Mouse (Mus musculus) CH12.LX (cell line): ENCODE data around the gene Serf2. TPM values are rescaled to one million over a fixed set of nuclear protein-coding genes. Genes with fewer than 3 reads are reported as not detected.

Experiments used
- DNase-seq: peaks from one replicate; pipeline ENCODE4 v3.0.0-alpha.2; 2013; ENCODE audit errors: extremely low read depth
- H3K27ac ChIP-seq: 2 replicates; pipeline ENCODE4 v1.5.1; 2012; ENCODE audit warnings: low read depth, mild to moderate bottlenecking, control low read depth, moderate library complexity; ENCODE audit not compliant: insufficient read depth
- H3K27me3 ChIP-seq: replicated peaks from 2 replicates; pipeline ENCODE3; 2012; ENCODE audit warnings: inconsistent platforms
- H3K36me3 ChIP-seq, 2 experiments: replicated peaks in 1 of 2; 2 replicates each; pipeline versions ENCODE3 to v1.6.1; 2012; ENCODE audit warnings: inconsistent platforms in 1 of 2, low read length in 1 of 2, mild to moderate bottlenecking in 1 of 2, mixed read lengths in 1 of 2, moderate library complexity in 1 of 2; ENCODE audit not compliant: control insufficient read depth in 1 of 2, insufficient read depth in 1 of 2
- H3K4me1 ChIP-seq, 2 experiments: 2 replicates each; pipeline ENCODE4 v1.6.1; 2012; ENCODE audit warnings: inconsistent platforms in 1 of 2, moderate library complexity in 1 of 2; ENCODE audit not compliant: insufficient read depth in 2 of 2, control insufficient read depth in 1 of 2
- H3K4me2 ChIP-seq: 2 replicates; pipeline ENCODE4 v1.6.1; 2012; ENCODE audit warnings: low read depth, mild to moderate bottlenecking, control low read depth; ENCODE audit not compliant: poor library complexity, insufficient read depth, severe bottlenecking
- H3K4me3 ChIP-seq, 3 experiments: fragments of 150-350 bp in 1 of 3; sonication (generic) in 1 of 3; replicated peaks in 1 of 3; 2 replicates each; pipeline versions ENCODE3 to v1.5.1; 2011 to 2012; ENCODE audit warnings: low read depth in 2 of 3, low read length in 2 of 3, mild to moderate bottlenecking in 2 of 3, moderate library complexity in 2 of 3, control low read depth in 1 of 3, improper control_type of control experiment in 1 of 3, inconsistent platforms in 1 of 3, mixed read lengths in 1 of 3; ENCODE audit not compliant: poor library complexity in 1 of 3
- H3K79me2 ChIP-seq: replicated peaks from 2 replicates; pipeline ENCODE4 v1.6.1; 2012; ENCODE audit warnings: mild to moderate bottlenecking, moderate library complexity; ENCODE audit not compliant: control insufficient read depth, poor library complexity, insufficient read depth, severe bottlenecking; ENCODE audit errors: extremely low read depth
- H3K9ac ChIP-seq: 2 replicates; pipeline ENCODE4 v1.6.1; 2012; ENCODE audit warnings: low read depth, mild to moderate bottlenecking, control low read depth, moderate library complexity; ENCODE audit not compliant: insufficient read depth
- H3K9me3 ChIP-seq: replicated peaks from 2 replicates; pipeline ENCODE3; 2012; ENCODE audit warnings: low read length, inconsistent platforms, mixed read lengths
- CHD1 ChIP-seq: IDR thresholded peaks from 2 replicates; pipeline ENCODE4 v1.6.1; 2012; ENCODE audit warnings: low read depth, low read length, improper control_type of control experiment, inconsistent platforms
- CHD2 ChIP-seq: IDR thresholded peaks from 2 replicates; pipeline ENCODE4 v1.6.1; 2011; ENCODE audit warnings: low read length, improper control_type of control experiment
- CTCF ChIP-seq, 2 experiments: IDR thresholded peaks in 1 of 2; conservative IDR thresholded peaks in 1 of 2; 2 replicates each; pipeline ENCODE4 v1.5.1; 2011 to 2012; ENCODE audit warnings: low read depth in 2 of 2, low read length in 2 of 2, improper control_type of control experiment in 1 of 2, inconsistent platforms in 1 of 2, mild to moderate bottlenecking in 1 of 2, moderate library complexity in 1 of 2
- E2F4 ChIP-seq: IDR thresholded peaks from 2 replicates; pipeline ENCODE4 v1.6.1; 2011; ENCODE audit warnings: low read depth, low read length, improper control_type of control experiment; ENCODE audit not compliant: insufficient replicate concordance
- ETS1 ChIP-seq: conservative IDR thresholded peaks from 2 replicates; pipeline ENCODE4 v1.6.1; 2012; ENCODE audit warnings: low read depth, mild to moderate bottlenecking, inconsistent platforms, low read length, improper control_type of control experiment, moderate library complexity
- JUN ChIP-seq: IDR thresholded peaks from 2 replicates; pipeline ENCODE4 v1.6.1; 2011; ENCODE audit warnings: low read depth, mild to moderate bottlenecking, low read length, improper control_type of control experiment, moderate library complexity; ENCODE audit not compliant: insufficient read depth
- KAT2A ChIP-seq: IDR thresholded peaks from 2 replicates; pipeline ENCODE4 v1.6.1; 2012; ENCODE audit warnings: low read length, improper control_type of control experiment, inconsistent platforms; ENCODE audit not compliant: insufficient replicate concordance
- MAX ChIP-seq: IDR thresholded peaks from 2 replicates; pipeline ENCODE4 v1.6.1; 2011; ENCODE audit warnings: low read length, improper control_type of control experiment
- MEF2A ChIP-seq: IDR thresholded peaks from 2 replicates; pipeline ENCODE4 v1.6.1; 2014; ENCODE audit warnings: low read depth, mild to moderate bottlenecking, inconsistent platforms, low read length, improper control_type of control experiment, borderline replicate concordance
- MXI1 ChIP-seq: IDR thresholded peaks from 2 replicates; pipeline ENCODE4 v1.6.1; 2011; ENCODE audit warnings: mild to moderate bottlenecking, low read depth, low read length, improper control_type of control experiment
- NELFE ChIP-seq: IDR thresholded peaks from 2 replicates; pipeline ENCODE4 v1.6.1; 2011; ENCODE audit warnings: low read depth, low read length, improper control_type of control experiment
- RAD21 ChIP-seq: IDR thresholded peaks from 2 replicates; pipeline ENCODE4 v1.6.1; 2011; ENCODE audit warnings: low read depth, mild to moderate bottlenecking, low read length, improper control_type of control experiment, moderate library complexity
- RCOR1 ChIP-seq: conservative IDR thresholded peaks from 2 replicates; pipeline ENCODE4 v1.6.1; 2012; ENCODE audit warnings: low read depth, mild to moderate bottlenecking, inconsistent platforms, low read length, improper control_type of control experiment
- SMC3 ChIP-seq: IDR thresholded peaks from 2 replicates; pipeline ENCODE4 v1.6.1; 2011; ENCODE audit warnings: low read depth, low read length, improper control_type of control experiment
- TCF12 ChIP-seq: IDR thresholded peaks from 2 replicates; pipeline ENCODE4 v1.6.1; 2014; ENCODE audit warnings: low read depth, mild to moderate bottlenecking, inconsistent platforms, low read length, improper control_type of control experiment
- USF1 ChIP-seq: IDR thresholded peaks from 2 replicates; pipeline ENCODE4 v1.6.1; 2014; ENCODE audit warnings: low read depth, mild to moderate bottlenecking, inconsistent platforms, low read length, improper control_type of control experiment
- USF2 ChIP-seq: conservative IDR thresholded peaks from 2 replicates; pipeline ENCODE4 v1.6.1; 2011; ENCODE audit warnings: low read depth, low read length, improper control_type of control experiment
- ZC3H11A ChIP-seq: IDR thresholded peaks from 2 replicates; pipeline ENCODE4 v1.6.1; 2012; ENCODE audit warnings: low read depth, mild to moderate bottlenecking, inconsistent platforms, low read length, improper control_type of control experiment
- ZNF384 ChIP-seq: IDR thresholded peaks from 2 replicates; pipeline ENCODE4 v1.6.1; 2012; ENCODE audit warnings: low read depth, low read length, improper control_type of control experiment, inconsistent platforms
- dilution Hi-C: fragments of 300-500 bp; cut with MboI; formaldehyde crosslinking; loops from 2 replicates; pipeline ENCODE4 v1.14.3; 2020; ENCODE audit warnings: low sequenced_read_pairs; ENCODE audit not compliant: extremely low pct_unique_long_range_greater_than_20kb, extremely low pct_ligation_motif_present
- in situ Hi-C: fragments of 300-500 bp; cut with MboI; formaldehyde crosslinking; loops from 3 replicates; pipeline ENCODE4 v1.14.3; 2019; ENCODE audit warnings: low sequenced_read_pairs, low pct_ligation_motif_present, low pct_unique_long_range_greater_than_20kb, mixed read lengths
- polyA plus RNA-seq: library from polyadenylated mRNA; unstranded; fragments of >175 nt; gene quantifications from 2 replicates; pipeline ENCODE4 v1.2.1, GENCODE M21; 2012; ENCODE audit warnings: low read depth; ENCODE audit not compliant: insufficient read length
- total RNA-seq, 2 experiments: library from RNA; depleted of rRNA; stranded (reverse); fragments of 300-350 nt in 1 of 2; fragments of >200 nt in 1 of 2; gene quantifications; 2 replicates each; pipeline ENCODE4 v1.2.3; 2012 to 2014

Gene Serf2
- total and polyA plus RNA-seq, 3 experiments: 116 to 222 (median 164) TPM

- no peaks in the 10 kb centered on the region for H3K79me2 ChIP-seq
- in situ Hi-C loops (no loop called here), dilution Hi-C loops (no loop called here)
- no peak overlapping the region for H3K4me2 ChIP-seq
- TF ChIP-seq CHD1 (no peak), MXI1 (no peak), ZC3H11A (no peak), USF2 (no peak), CTCF (conservative IDR thresholded peaks at IDR 0.05 in 1 of 2, IDR thresholded peaks at IDR 0.05 in 1 of 2; ENCODE audit: low read depth in 2 of 2, low read length in 2 of 2) (no peak), ETS1 (no peak), USF1 (no peak), E2F4 (no peak), KAT2A (no peak), MAX (no peak), NELFE (no peak), RCOR1 (no peak), TCF12 (no peak), SMC3 (no peak), MEF2A (no peak), CHD2 (no peak)
- no peaks in the 10 kb centered on the region for H3K36me3 ChIP-seq
- no peaks in the 10 kb centered on the region for H3K27me3 ChIP-seq
- no peaks in the 10 kb centered on the region for H3K4me1 ChIP-seq
- H3K9ac ChIP-seq: no peak overlapping the region
- no peak overlapping the region for H3K27ac ChIP-seq
- no peak overlapping the region for H3K4me3 ChIP-seq
- H3K9me3 ChIP-seq: no peaks in the 10 kb centered on the region
- no peak for DNase-seq
Measured at GRCm38 (mm10) chr2:121403296-121403695, 45.7 kb upstream of the Serf2 start.

- Histone ChIP-seq H3K27me3 (no peaks in the 10 kb centered on the region), H3K4me3 (no peak overlapping the region), H3K36me3 (peaks cover 0 to 7% of the 10 kb centered on the region in 2 experiments), H3K4me2 (no peak overlapping the region), H3K27ac (no peak overlapping the region), H3K9me3 (no peaks in the 10 kb centered on the region), H3K9ac (no peak overlapping the region), H3K79me2 (no peaks in the 10 kb centered on the region; the same call in 1 of the 2 replicates), H3K4me1 (peaks cover 0 to 5% of the 10 kb centered on the region in 2 experiments; a peak in 2 of 4 replicates)
- dilution Hi-C loops (no loop called here), in situ Hi-C loops (no loop called here)
- peak; percentile 72 for DNase-seq
- TF ChIP-seq CTCF (conservative IDR thresholded peaks at IDR 0.05 in 1 of 2, IDR thresholded peaks at IDR 0.05 in 1 of 2; ENCODE audit: low read depth in 2 of 2, low read length in 2 of 2) (peak; percentile 44 to 70; a peak in 3 of 4 replicates), SMC3 (peak; percentile 55), ZNF384 (peak; percentile 82), JUN (no peak), RAD21 (peak; percentile 52)
Measured at GRCm38 (mm10) chr2:121408160-121408559, 40.8 kb upstream of the Serf2 start.
